ENCODE assay signal across 28 mouse cellular contexts in the genomic region with DNA sequence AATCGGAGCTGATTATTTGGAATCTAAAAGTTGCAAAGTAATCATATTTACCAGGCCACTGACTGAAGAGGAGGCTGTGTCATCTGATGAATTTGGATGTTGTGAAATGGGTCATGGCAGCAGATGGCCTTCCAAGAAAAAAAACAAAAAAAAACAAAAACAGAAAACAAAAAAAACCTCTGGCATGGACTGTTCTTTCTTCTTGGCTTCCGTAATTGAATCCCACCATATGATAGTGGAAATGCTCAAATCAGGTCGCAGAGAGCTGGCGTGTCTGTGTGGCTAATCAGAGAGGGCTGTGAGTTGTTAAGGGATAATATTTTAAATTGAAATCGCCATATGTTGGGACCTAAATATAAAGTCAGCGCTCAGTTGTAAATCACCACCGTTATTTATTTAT. TPM values are rescaled to one million over a fixed set of nuclear protein-coding genes. Genes with fewer than 3 reads are reported as not detected.
A peak's percentile ranks its signal among the peaks of the same experiment; 100 is the strongest.
DNase-seq lines count a peak whose midpoint lies in the region; ATAC-seq and TF ChIP-seq lines count a peak whose summit lies in the region.
"Had no signal": no experiment of that assay in that cellular context is flagged by ENCODE, and none has a peak within 500 bp of the region (broad histone marks: within the 10 kb centered on the region; RNA-seq: fewer than 3 reads in every experiment).

No protein-coding gene starts in this region.

- TF ChIP-seq CTCF in lung, embryonic 14.5 days (IDR thresholded peaks at IDR 0.05; ENCODE audit: low read depth), result no peak
- no peak for TF ChIP-seq CTCF in gastrocnemius, adult 2 months (IDR thresholded peaks at IDR 0.05)

- intact Hi-C loops in gastrocnemius, adult 2 months (cut with DNase I), result no loop called here

- H3K4me3 ChIP-seq in lung, embryonic 14.5 days (ENCODE audit: low read depth, low read length), result no peak overlapping the region
- no peak overlapping the region for H3K4me3 ChIP-seq in midbrain, embryonic 16.5 days (ENCODE audit: low read depth, low read length)
- H3K4me3 ChIP-seq in gastrocnemius, adult 2 months, result no peak overlapping the region
- H3K4me3 ChIP-seq: embryonic facial prominence, embryonic 13.5 days; forebrain, embryonic 10.5 days; hindbrain, embryonic 13.5 days; megakaryocyte, embryonic 14.5 days; midbrain, embryonic 12.5 days; stomach, embryonic 15.5 days had no signal

- DNase-seq in cerebellum, adult 9-10 months, result peak; percentile 68
- DNase-seq in cerebellum, adult 8-10 months, result no peak
- DNase-seq in lung, embryonic 14.5 days, result peak; percentile 51
- no peak for DNase-seq in lung, postnatal 25 days (ENCODE audit: low spot score)
- peak; percentile 76 for DNase-seq in brain, adult 2 months (ENCODE audit: low read depth, low spot score)
- no peak for DNase-seq in gastrocnemius, adult 2 months
- DNase-seq: adrenal gland, adult 2 months; adrenal gland, postnatal 36 days; gastrocnemius, postnatal 25 days; heart, adult 18-20 months; heart, postnatal 36 days; kidney, adult 11 months; kidney, postnatal 14 days; layer of hippocampus, adult 9-11 months; liver; lung, adult 2 months; lung, postnatal 4 days; right cerebral cortex, postnatal 25 days had no signal

- no peaks in the 10 kb centered on the region for H3K9me3 ChIP-seq in lung, embryonic 14.5 days (ENCODE audit: low read depth, low read length)
- H3K9me3 ChIP-seq in midbrain, embryonic 16.5 days (replicated peaks; ENCODE audit: control insufficient read depth, low read length, poor library complexity, severe bottlenecking), result no peaks in the 10 kb centered on the region
- H3K9me3 ChIP-seq: embryonic facial prominence, embryonic 13.5 days; forebrain, embryonic 10.5 days; hindbrain, embryonic 13.5 days; megakaryocyte, embryonic 14.5 days; midbrain, embryonic 12.5 days; stomach, embryonic 15.5 days had no signal

- no peaks in the 10 kb centered on the region for H3K36me3 ChIP-seq in lung, embryonic 14.5 days (ENCODE audit: insufficient read depth)
- no peaks in the 10 kb centered on the region for H3K36me3 ChIP-seq in midbrain, embryonic 16.5 days (ENCODE audit: control insufficient read depth, insufficient read depth, low read length)
- H3K36me3 ChIP-seq: embryonic facial prominence, embryonic 13.5 days; forebrain, embryonic 10.5 days; hindbrain, embryonic 13.5 days; midbrain, embryonic 12.5 days; stomach, embryonic 15.5 days had no signal

- H3K4me2 ChIP-seq in lung, embryonic 14.5 days, result no peak overlapping the region
- no peak overlapping the region for H3K4me2 ChIP-seq in midbrain, embryonic 16.5 days (ENCODE audit: low read length)
- H3K4me2 ChIP-seq: embryonic facial prominence, embryonic 13.5 days; heart, embryonic 11.5 days; hindbrain, embryonic 13.5 days; midbrain, embryonic 12.5 days; stomach, embryonic 15.5 days had no signal

- no peak overlapping the region for H3K9ac ChIP-seq in lung, embryonic 14.5 days
- no peak overlapping the region for H3K9ac ChIP-seq in midbrain, embryonic 16.5 days (ENCODE audit: low read depth, low read length)
- H3K9ac ChIP-seq: embryonic facial prominence, embryonic 13.5 days; hindbrain, embryonic 13.5 days; liver, embryonic 14.5 days; midbrain, embryonic 12.5 days; stomach, embryonic 15.5 days had no signal

- H3K4me1 ChIP-seq in lung, embryonic 14.5 days (ENCODE audit: insufficient read depth), result peaks cover 19% of the 10 kb centered on the region
- no peaks in the 10 kb centered on the region for H3K4me1 ChIP-seq in midbrain, embryonic 16.5 days (ENCODE audit: control insufficient read depth, insufficient read depth, low read length)

- no peak overlapping the region; the same call in 1 of the 2 replicates for H3K27ac ChIP-seq in lung, embryonic 14.5 days (ENCODE audit: low read depth)
- no peak overlapping the region for H3K27ac ChIP-seq in midbrain, embryonic 16.5 days (ENCODE audit: low read length)
- H3K27ac ChIP-seq in gastrocnemius, adult 2 months, result no peak overlapping the region
- H3K27ac ChIP-seq: embryonic facial prominence, embryonic 13.5 days; forebrain, embryonic 10.5 days; hindbrain, embryonic 13.5 days; liver, embryonic 14.5 days; midbrain, embryonic 12.5 days; stomach, embryonic 15.5 days had no signal

- ATAC-seq in lung, embryonic 14.5 days (ENCODE audit: insufficient read depth), result no peak
- no peak for ATAC-seq in midbrain, embryonic 16.5 days
- ATAC-seq: forebrain, embryonic 16.5 days had no signal

- 42% methylated on average over 7 of the region's 7 CpGs for WGBS in lung, embryonic 14.5 days
- 80% methylated on average over 7 of the region's 7 CpGs for WGBS in midbrain, embryonic 16.5 days

- H3K27me3 ChIP-seq in lung, embryonic 14.5 days (ENCODE audit: insufficient read depth, low read length), result no peaks in the 10 kb centered on the region
- H3K27me3 ChIP-seq in midbrain, embryonic 16.5 days (ENCODE audit: control insufficient read depth, insufficient read depth, low read depth, low read length), result no peaks in the 10 kb centered on the region
- H3K27me3 ChIP-seq: embryonic facial prominence, embryonic 13.5 days; hindbrain, embryonic 13.5 days; megakaryocyte, embryonic 14.5 days; midbrain, embryonic 12.5 days; stomach, embryonic 15.5 days had no signal

RNA-seq across cellular contexts. Expression of a gene that starts 49.8 kb away (rescaled TPM):
- 22.9 and 25.3 TPM in 2 replicates for polyA plus RNA-seq in lung, embryonic 14.5 days (2014; fragmentation: Nextera tagmentation; extraction: Ambion mirVana)
- 25.0 and 33.8 TPM in 2 replicates for polyA plus RNA-seq in midbrain, embryonic 16.5 days (2015; fragmentation: Nextera tagmentation; extraction: Ambion mirVana)
- total RNA-seq in gastrocnemius, adult 2 months (2021), result 100 to 1,000 TPM; 152 to 185 TPM

Comparison
In these comparisons a context has a peak if more than half of its experiments do, and no peak if none do; other contexts are left out.
1. DNase-seq: peak in cerebellum, adult 9-10 months (single experiment), lung, embryonic 14.5 days (single experiment) and brain, adult 2 months (single experiment); none in cerebellum, adult 8-10 months (single experiment), lung, postnatal 25 days (single experiment) and gastrocnemius, adult 2 months (single experiment).